Mouse (Mus musculus) brain, embryonic 14.5 days (tissue): ENCODE data around the gene Lhx1.

Source experiments
- CTCF ChIP-seq: fragments of 200-500 bp; IDR thresholded peaks from 2 replicates; pipeline ENCODE4 v1.5.1; 2012; ENCODE audit warnings: inconsistent platforms, mild to moderate bottlenecking, moderate library complexity, borderline replicate concordance; ENCODE audit not compliant: insufficient read depth, insufficient read length; ENCODE audit errors: extremely low read depth
- POLR2A ChIP-seq: fragments of 200-500 bp; IDR thresholded peaks from 2 replicates; pipeline ENCODE4 v1.6.1; 2012; ENCODE audit warnings: mild to moderate bottlenecking, inconsistent platforms, borderline replicate concordance; ENCODE audit not compliant: poor library complexity, insufficient read depth, insufficient read length, severe bottlenecking; ENCODE audit errors: extremely low read depth

GRCm38 (mm10) chr11:84573637-84574036 lies 48.3 kb upstream of the Lhx1 start:
- TF ChIP-seq CTCF (no peak), POLR2A (no peak)
